Mouse (Mus musculus) stomach, embryonic 15.5 days (tissue): Measurements from ENCODE around the gene Hs1bp3. TPM values are rescaled to one million over a fixed set of nuclear protein-coding genes. Genes with fewer than 3 reads are reported as not detected.

Experiments
- ATAC-seq: fragments of 200-750 bp; cut with Nextera tagmentation; 2 replicates; pipeline ENCODE4 v1.8.0; 2017; ENCODE audit warnings: low read depth, moderate number of reproducible peaks, moderate TSS enrichment; ENCODE audit not compliant: insufficient read depth, low FRiP score
- H3K27ac ChIP-seq: fragments of 300-500 bp; sonication (generic); 2 replicates; pipeline ENCODE4 v1.5.1; 2015; ENCODE audit warnings: mild to moderate bottlenecking, inconsistent platforms
- H3K27me3 ChIP-seq: fragments of 300-500 bp; sonication (generic); replicated peaks from 2 replicates; pipeline ENCODE4 v1.6.1; 2015; ENCODE audit warnings: inconsistent platforms
- H3K36me3 ChIP-seq: fragments of 300-500 bp; sonication (generic); 2 replicates; pipeline ENCODE4 v1.6.1; 2015; ENCODE audit warnings: inconsistent platforms
- H3K4me1 ChIP-seq: fragments of 300-500 bp; sonication (generic); 2 replicates; pipeline ENCODE4 v1.6.1; 2015; ENCODE audit warnings: inconsistent platforms
- H3K4me2 ChIP-seq: fragments of 300-500 bp; sonication (generic); 2 replicates; pipeline ENCODE4 v1.6.1; 2015; ENCODE audit warnings: mild to moderate bottlenecking, inconsistent platforms
- H3K4me3 ChIP-seq: fragments of 300-500 bp; sonication (generic); replicated peaks from 2 replicates; pipeline ENCODE4 v1.5.1; 2015; ENCODE audit warnings: inconsistent platforms
- H3K9ac ChIP-seq: fragments of 300-500 bp; sonication (generic); 2 replicates; pipeline ENCODE4 v1.6.1; 2015; ENCODE audit warnings: inconsistent platforms
- H3K9me3 ChIP-seq: fragments of 300-500 bp; sonication (generic); 2 replicates; pipeline ENCODE4 v1.6.1; 2016; ENCODE audit warnings: inconsistent platforms
- WGBS: fragments of 180-500 bp; shearing (Covaris S2); methylation state at CpG from one replicate; pipeline ENCODE4 v1.1.7; 2015; 5-methylcytosine and 5-hydroxymethylcytosine counted together
- polyA plus RNA-seq: library from polyadenylated mRNA; unstranded; fragments of >200 nt; fragmentation: Nextera tagmentation; extraction: Ambion mirVana; gene quantifications from 2 replicates; pipeline ENCODE4 v1.2.1, GENCODE M21; 2015

The Hs1bp3 gene
- polyA plus RNA-seq, 1 experiment from 2014 or later = 14.5 TPM

DNA sequence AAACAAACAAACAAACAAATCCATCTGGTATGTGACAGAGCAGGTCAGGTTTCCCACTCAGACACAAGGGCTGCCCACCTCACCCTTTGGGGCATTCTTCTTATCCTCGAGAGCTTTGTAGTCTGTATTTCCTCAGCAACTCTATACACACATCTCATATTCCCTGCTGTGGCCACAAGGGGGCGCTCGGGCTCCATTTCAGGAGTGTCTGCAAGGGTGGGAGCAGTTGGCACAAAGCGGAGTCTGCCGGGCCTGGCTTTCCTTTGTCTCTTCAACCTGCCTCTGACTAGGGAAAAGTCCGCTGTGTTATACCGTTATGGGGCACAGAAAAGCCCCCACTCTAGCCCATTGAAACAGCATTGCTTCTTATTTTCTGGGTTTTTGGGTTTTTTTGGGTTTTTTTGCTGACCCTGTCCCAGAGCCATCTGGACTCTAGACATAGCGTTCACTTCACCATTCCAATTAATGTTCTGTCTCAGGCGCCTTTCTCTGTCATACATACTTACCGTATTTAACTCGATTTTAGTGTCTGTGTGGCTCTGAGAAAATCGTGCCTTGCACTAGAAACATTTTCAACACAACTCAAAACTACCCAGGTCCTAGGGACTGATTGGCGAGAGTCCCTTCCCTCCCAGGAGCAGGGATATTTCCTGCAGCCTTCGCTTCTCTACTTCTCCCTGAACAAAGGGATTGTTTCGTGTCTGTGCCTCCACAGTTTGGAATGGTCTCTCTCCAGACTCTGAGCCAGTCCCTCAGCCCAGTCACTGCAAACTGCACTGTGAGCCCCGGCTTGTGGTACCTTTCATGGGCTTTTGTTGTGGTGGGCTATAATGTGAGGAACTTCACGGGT lies 13.8 kb downstream of the Hs1bp3 start:
- ATAC-seq = peak; percentile 72; the same call in 1 of the 2 replicates
- no peak overlapping the region for H3K4me3 ChIP-seq
- no peaks in the 10 kb centered on the region for H3K27me3 ChIP-seq
- H3K27ac ChIP-seq = peak overlapping the region; percentile 36
- H3K4me1 ChIP-seq = peaks cover 13% of the 10 kb centered on the region
- no peak overlapping the region for H3K9ac ChIP-seq
- H3K9me3 ChIP-seq = no peaks in the 10 kb centered on the region
- 37% methylated on average over 17 of the region's 17 CpGs for WGBS
- 0 out of 2 replicates have a peak, but pooled peaks cover 3% of the 10 kb centered on the region for H3K36me3 ChIP-seq
- no peak overlapping the region for H3K4me2 ChIP-seq

DNA sequence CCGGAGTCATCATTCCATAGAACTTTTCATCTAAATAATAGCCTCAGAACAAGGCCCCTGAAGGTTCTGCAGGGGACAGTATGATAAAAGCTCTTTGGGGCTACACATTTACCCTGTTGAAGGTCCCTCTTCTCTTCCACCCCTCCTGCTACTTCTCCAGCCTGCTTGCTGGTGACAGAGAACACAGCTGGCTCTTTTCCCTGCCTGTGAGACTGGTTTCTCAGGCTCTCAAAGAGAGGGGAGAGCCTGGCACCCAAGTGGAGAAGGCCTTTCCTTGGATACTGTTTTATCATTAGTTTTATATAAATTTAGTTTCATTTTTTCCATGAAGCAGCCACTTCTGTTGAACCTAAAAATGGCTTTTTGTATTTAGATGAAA lies 14.4 kb downstream of the Hs1bp3 start:
- Histone ChIP-seq H3K27ac (no peak overlapping the region; the same call in 1 of the 2 replicates), H3K4me3 (no peak overlapping the region), H3K9me3 (no peaks in the 10 kb centered on the region), H3K4me2 (no peak overlapping the region), H3K36me3 (0 out of 2 replicates have a peak, but pooled peaks cover 3% of the 10 kb centered on the region), H3K4me1 (peaks cover 17% of the 10 kb centered on the region), H3K9ac (no peak overlapping the region), H3K27me3 (no peaks in the 10 kb centered on the region)
- WGBS = 91% methylated on average over 1 of the region's 1 CpGs
- no peak for ATAC-seq

DNA sequence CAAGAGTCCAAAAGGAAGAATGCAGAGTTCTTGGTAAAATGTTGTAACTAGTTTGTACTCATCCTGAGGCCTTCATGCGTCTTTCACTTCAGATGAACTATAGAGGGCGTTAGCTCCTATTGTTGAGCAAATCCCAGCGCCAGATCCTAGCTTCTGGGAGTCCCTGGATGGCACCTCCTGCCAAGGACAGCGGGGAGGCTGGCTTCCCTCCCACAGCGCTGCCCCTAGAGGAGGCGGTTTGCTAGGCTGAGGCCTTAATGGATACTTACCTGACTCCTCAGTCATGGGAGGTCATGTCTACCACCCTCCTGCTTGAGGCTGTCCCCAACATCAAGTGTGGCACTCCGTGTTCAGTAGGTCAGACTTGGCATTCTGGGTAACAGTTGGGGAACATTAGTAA lies 16.0 kb downstream of the Hs1bp3 start:
- no peaks in the 10 kb centered on the region for H3K36me3 ChIP-seq
- H3K9me3 ChIP-seq = no peaks in the 10 kb centered on the region

DNA sequence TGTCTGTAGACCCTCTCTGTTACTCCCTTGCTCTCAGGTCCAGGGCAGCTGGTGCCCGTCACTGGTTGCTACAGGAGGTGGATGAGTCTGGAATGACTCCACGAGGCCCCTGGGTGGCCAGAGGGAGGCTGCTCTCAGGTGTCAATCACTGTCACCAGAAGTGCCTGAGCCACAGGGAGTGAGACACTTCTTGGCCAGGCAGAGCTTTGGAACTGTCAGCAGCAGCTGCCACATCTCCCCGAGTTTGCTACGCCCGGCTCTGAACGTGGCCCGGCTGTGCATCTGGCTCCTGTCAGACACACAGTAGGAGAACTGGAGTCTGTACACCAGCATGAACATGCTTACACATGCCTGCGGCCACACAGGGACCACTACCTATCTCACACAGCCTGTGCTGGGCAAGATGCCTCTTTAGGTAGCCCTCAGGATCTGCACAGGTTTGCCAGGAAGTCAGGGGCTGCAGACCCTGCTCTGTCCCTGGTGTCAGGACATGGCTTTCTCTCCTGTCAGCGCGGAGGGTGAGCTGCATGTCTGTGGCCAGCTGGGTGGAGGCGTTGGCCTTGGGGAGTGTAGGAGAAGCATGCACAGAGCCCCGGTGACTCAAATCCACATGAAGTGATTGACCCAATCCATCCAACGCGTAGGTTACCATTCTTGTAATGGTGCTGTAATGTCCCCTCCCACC lies 18.4 kb downstream of the Hs1bp3 start:
- H3K9me3 ChIP-seq = no peaks in the 10 kb centered on the region
- H3K27ac ChIP-seq = no peak overlapping the region; the same call in 1 of the 2 replicates
- no peak overlapping the region for H3K4me3 ChIP-seq
- H3K9ac ChIP-seq = no peak overlapping the region
- no peak overlapping the region for H3K4me2 ChIP-seq
- H3K4me1 ChIP-seq = peaks cover 17% of the 10 kb centered on the region
- H3K36me3 ChIP-seq = peaks cover 15% of the 10 kb centered on the region; the same call in 1 of the 2 replicates
- ATAC-seq = peak; percentile 53
- 40% methylated on average over 14 of the region's 14 CpGs for WGBS
- H3K27me3 ChIP-seq = no peaks in the 10 kb centered on the region

More for the DNA sequence above, 16.0 kb downstream of the Hs1bp3 start:
- 95% methylated on average over 7 of the region's 7 CpGs for WGBS
- no peak for ATAC-seq
- peaks cover 17% of the 10 kb centered on the region for H3K4me1 ChIP-seq
- no peak overlapping the region for H3K4me2 ChIP-seq
- H3K27ac ChIP-seq = no peak overlapping the region
- H3K9ac ChIP-seq = no peak overlapping the region
- no peaks in the 10 kb centered on the region for H3K27me3 ChIP-seq
- no peak overlapping the region for H3K4me3 ChIP-seq

GRCm38 (mm10) chr12:8332174-8332542 lies 18.9 kb downstream of the Hs1bp3 start:
- no peak overlapping the region for H3K27ac ChIP-seq

GRCm38 (mm10) chr12:8333617-8334016 lies 20.4 kb downstream of the Hs1bp3 start:
- Histone ChIP-seq H3K4me1 (peaks cover 26% of the 10 kb centered on the region), H3K4me3 (no peak overlapping the region), H3K36me3 (peaks cover 19% of the 10 kb centered on the region), H3K27me3 (no peaks in the 10 kb centered on the region), H3K9me3 (no peaks in the 10 kb centered on the region), H3K4me2 (no peak overlapping the region), H3K9ac (no peak overlapping the region), H3K27ac (no peak overlapping the region)
- no peak for ATAC-seq
- 78% methylated on average over 8 of the region's 8 CpGs for WGBS

More at GRCm38 (mm10) chr12:8332174-8332542, 18.9 kb downstream of the Hs1bp3 start:
- no peaks in the 10 kb centered on the region for H3K9me3 ChIP-seq
- no peak overlapping the region for H3K4me2 ChIP-seq
- no peak overlapping the region for H3K9ac ChIP-seq
- H3K4me1 ChIP-seq = peaks cover 17% of the 10 kb centered on the region
- 66% methylated on average over 5 of the region's 5 CpGs for WGBS
- H3K4me3 ChIP-seq = no peak overlapping the region
- ATAC-seq = no peak
- H3K27me3 ChIP-seq = no peaks in the 10 kb centered on the region
- H3K36me3 ChIP-seq = peaks cover 16% of the 10 kb centered on the region; the same call in 1 of the 2 replicates

GRCm38 (mm10) chr12:8334261-8334660 lies 21.0 kb downstream of the Hs1bp3 start:
- Histone ChIP-seq H3K9me3 (no peaks in the 10 kb centered on the region), H3K27ac (no peak overlapping the region), H3K36me3 (peaks cover 19% of the 10 kb centered on the region), H3K4me1 (peaks cover 27% of the 10 kb centered on the region), H3K9ac (no peak overlapping the region), H3K27me3 (no peaks in the 10 kb centered on the region), H3K4me2 (no peak overlapping the region), H3K4me3 (no peak overlapping the region)
- WGBS = 82% methylated on average over 4 of the region's 4 CpGs
- ATAC-seq = no peak

DNA sequence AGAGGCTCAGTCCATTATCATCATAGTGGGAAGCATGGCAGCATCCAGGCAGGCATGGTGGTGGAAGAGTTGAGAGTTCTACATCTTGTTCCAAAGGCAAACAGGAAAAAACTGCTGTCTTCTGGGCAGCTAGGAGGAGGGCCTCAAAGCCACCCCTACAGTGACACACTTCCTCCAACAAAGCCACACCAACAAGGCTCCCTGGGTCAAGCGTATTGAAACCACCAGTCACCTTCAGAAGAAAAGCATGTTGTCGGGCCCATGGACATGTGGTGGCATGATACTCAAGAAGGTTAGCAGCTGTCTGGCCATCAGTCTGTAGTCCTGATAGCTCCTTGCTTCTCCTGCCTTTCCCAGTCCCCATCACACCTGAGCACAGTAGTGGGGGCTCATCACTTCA lies 22.3 kb downstream of the Hs1bp3 start:
- Histone ChIP-seq H3K9me3 (no peaks in the 10 kb centered on the region), H3K27ac (no peak overlapping the region), H3K4me3 (no peak overlapping the region), H3K4me1 (peaks cover 27% of the 10 kb centered on the region), H3K36me3 (peaks cover 19% of the 10 kb centered on the region), H3K27me3 (no peaks in the 10 kb centered on the region), H3K4me2 (no peak overlapping the region), H3K9ac (no peak overlapping the region)
- WGBS = 95% methylated on average over 2 of the region's 2 CpGs
- no peak for ATAC-seq

DNA sequence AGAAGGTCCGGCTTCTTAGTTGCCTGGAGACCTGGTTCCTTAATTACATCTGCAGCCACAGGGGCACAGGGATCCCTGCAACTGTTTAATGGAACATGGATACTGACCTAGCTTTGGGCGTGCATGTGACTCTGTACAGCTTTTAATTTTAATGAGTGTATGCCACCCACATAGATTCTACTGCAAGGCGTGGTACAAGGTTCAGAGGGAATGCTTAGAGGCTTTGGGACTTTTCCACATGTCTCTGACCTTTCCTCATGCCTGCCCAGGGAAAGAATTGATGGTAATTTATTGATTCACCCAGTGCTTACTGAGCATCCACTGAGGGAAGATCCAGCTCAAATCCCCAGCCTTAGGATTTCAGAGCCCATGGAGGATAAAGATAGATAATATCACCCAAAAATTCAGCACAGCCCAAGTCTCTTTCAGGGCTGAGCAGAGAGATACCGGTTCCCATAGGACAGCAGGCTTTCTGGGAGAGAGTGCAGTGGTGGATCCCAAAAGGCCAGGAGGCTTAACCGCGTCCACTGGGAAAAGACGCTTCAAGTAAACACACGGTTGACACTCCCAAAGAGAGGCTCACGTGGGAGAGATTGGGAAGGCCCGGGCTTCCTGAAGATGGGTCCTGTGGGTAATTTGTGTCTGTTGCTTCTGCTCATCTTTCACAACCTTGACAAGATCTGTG lies 23.5 kb downstream of the Hs1bp3 start:
- 82% methylated on average over 10 of the region's 10 CpGs for WGBS
- Histone ChIP-seq H3K27me3 (no peaks in the 10 kb centered on the region), H3K4me1 (peaks cover 17% of the 10 kb centered on the region), H3K9me3 (no peaks in the 10 kb centered on the region), H3K36me3 (peaks cover 19% of the 10 kb centered on the region), H3K9ac (no peak overlapping the region), H3K4me2 (no peak overlapping the region), H3K27ac (no peak overlapping the region), H3K4me3 (no peak overlapping the region)
- no peak for ATAC-seq

GRCm38 (mm10) chr12:8337286-8338060 lies 24.2 kb downstream of the Hs1bp3 start:
- no peak for ATAC-seq
- H3K9ac ChIP-seq = no peak overlapping the region
- no peaks in the 10 kb centered on the region for H3K27me3 ChIP-seq
- peaks cover 10% of the 10 kb centered on the region for H3K4me1 ChIP-seq
- no peak overlapping the region for H3K4me2 ChIP-seq
- H3K27ac ChIP-seq = no peak overlapping the region
- no peak overlapping the region for H3K4me3 ChIP-seq
- WGBS = 68% methylated on average over 12 of the region's 12 CpGs
- H3K9me3 ChIP-seq = no peaks in the 10 kb centered on the region
- H3K36me3 ChIP-seq = peaks cover 19% of the 10 kb centered on the region

DNA sequence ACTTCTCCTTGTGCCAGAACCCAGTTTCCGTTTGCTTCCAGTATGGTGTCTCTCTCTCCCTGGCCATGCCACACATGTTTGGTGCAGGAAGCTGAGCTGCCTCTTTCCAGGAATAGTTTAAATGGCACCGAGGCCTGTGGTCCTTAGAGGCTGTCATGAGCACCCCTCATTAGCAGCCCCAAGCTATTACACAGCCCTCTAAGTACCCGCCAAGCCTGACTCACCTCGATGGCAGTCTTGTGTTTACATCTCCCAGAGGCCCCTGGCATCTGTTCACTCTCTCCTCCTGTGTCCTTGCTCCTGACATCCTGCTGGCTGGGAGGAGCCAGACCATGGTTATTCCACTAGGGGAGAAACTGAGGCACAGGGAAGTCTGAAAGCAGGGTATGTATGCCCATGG lies 25.3 kb downstream of the Hs1bp3 start:
- H3K4me2 ChIP-seq = no peak overlapping the region
- H3K36me3 ChIP-seq = peaks cover 19% of the 10 kb centered on the region

More for the DNA sequence above, 25.3 kb downstream of the Hs1bp3 start:
- no peak for ATAC-seq
- peaks cover 10% of the 10 kb centered on the region for H3K4me1 ChIP-seq
- no peaks in the 10 kb centered on the region for H3K27me3 ChIP-seq
- no peak overlapping the region for H3K9ac ChIP-seq
- WGBS = 41% methylated on average over 4 of the region's 4 CpGs
- H3K27ac ChIP-seq = no peak overlapping the region
- H3K4me3 ChIP-seq = no peak overlapping the region
- H3K9me3 ChIP-seq = no peaks in the 10 kb centered on the region
